Mouse (Mus musculus) hindbrain, embryonic 14.5 days (tissue): Measurements from ENCODE around the gene Usp46. TPM values are rescaled to one million over a fixed set of nuclear protein-coding genes. Genes with fewer than 3 reads are reported as not detected.

Source experiments
- ATAC-seq: fragments of 200-750 bp; cut with Nextera tagmentation; 2 replicates; pipeline ENCODE4 v1.8.0; 2017; ENCODE audit warnings: moderate number of reproducible peaks, mild to moderate bottlenecking, moderate TSS enrichment, moderate library complexity; ENCODE audit not compliant: low FRiP score
- DNase-seq: peaks from one replicate; pipeline ENCODE4 v3.0.0-alpha.2; 2015; ENCODE audit warnings: low spot score
- H3K27ac ChIP-seq: fragments of 300-500 bp; sonication (generic); 2 replicates; pipeline ENCODE4 v1.5.1; 2014; ENCODE audit warnings: mild to moderate bottlenecking, moderate library complexity
- H3K27me3 ChIP-seq: fragments of 300-500 bp; sonication (generic); 2 replicates; pipeline ENCODE4 v1.6.1; 2014; ENCODE audit warnings: mild to moderate bottlenecking, low read length, mixed read lengths; ENCODE audit not compliant: control insufficient read depth, insufficient read depth
- H3K36me3 ChIP-seq: fragments of 300-500 bp; sonication (generic); replicated peaks from 2 replicates; pipeline ENCODE4 v1.6.1; 2014; ENCODE audit not compliant: control insufficient read depth, insufficient read depth
- H3K4me1 ChIP-seq: fragments of 300-500 bp; sonication (generic); replicated peaks from 2 replicates; pipeline ENCODE4 v1.6.1; 2014; ENCODE audit warnings: antibody characterized with exemption, low read length, mixed read lengths; ENCODE audit not compliant: control insufficient read depth, insufficient read depth
- H3K4me2 ChIP-seq: fragments of 300-500 bp; sonication (generic); replicated peaks from 2 replicates; pipeline ENCODE4 v1.6.1; 2014; ENCODE audit warnings: mild to moderate bottlenecking, moderate library complexity
- H3K4me3 ChIP-seq: fragments of 300-500 bp; sonication (generic); replicated peaks from 2 replicates; pipeline ENCODE4 v1.5.1; 2014; ENCODE audit warnings: mild to moderate bottlenecking, low read length
- H3K9ac ChIP-seq: fragments of 300-500 bp; sonication (generic); 2 replicates; pipeline ENCODE4 v1.6.1; 2014
- H3K9me3 ChIP-seq: fragments of 300-500 bp; sonication (generic); 2 replicates; pipeline ENCODE4 v1.6.1; 2016; ENCODE audit warnings: low read length; ENCODE audit not compliant: control insufficient read depth
- WGBS: fragments of 180-500 bp; shearing (Covaris S2); extraction: QIAGEN DNeasy Blood & Tissue Kit; methylation state at CpG from one replicate; pipeline ENCODE4 v1.1.7; 2014; 5-methylcytosine and 5-hydroxymethylcytosine counted together
- polyA plus RNA-seq: library from polyadenylated mRNA; unstranded; fragments of >200 nt; fragmentation: Nextera tagmentation; extraction: Ambion mirVana; gene quantifications from 2 replicates; pipeline ENCODE4 v1.2.1, GENCODE M21; 2014

The Usp46 gene
- polyA plus RNA-seq, 1 experiment from 2014 or later, result 41.1 TPM

GRCm38 (mm10) chr5:74040541-74040940 lies 27.7 kb downstream of the Usp46 start:
- WGBS, result 92% methylated on average over 4 of the region's 4 CpGs
- H3K4me3 ChIP-seq, result no peak overlapping the region
- H3K9me3 ChIP-seq, result no peaks in the 10 kb centered on the region
- H3K36me3 ChIP-seq, result no peaks in the 10 kb centered on the region
- H3K4me2 ChIP-seq, result no peak overlapping the region
- no peak overlapping the region for H3K27ac ChIP-seq
- ATAC-seq, result no peak
- H3K9ac ChIP-seq, result no peak overlapping the region
- H3K27me3 ChIP-seq, result no peaks in the 10 kb centered on the region
- DNase-seq, result no peak
- H3K4me1 ChIP-seq, result no peaks in the 10 kb centered on the region

- DNase-seq (no peak), ATAC-seq (no peak)
- Histone ChIP-seq H3K9ac (no peak overlapping the region), H3K4me2 (no peak overlapping the region), H3K27ac (no peak overlapping the region), H3K36me3 (peaks cover 9% of the 10 kb centered on the region; the same call in 1 of the 2 replicates), H3K9me3 (no peaks in the 10 kb centered on the region), H3K4me3 (no peak overlapping the region), H3K4me1 (no peaks in the 10 kb centered on the region), H3K27me3 (no peaks in the 10 kb centered on the region)
- 66% methylated on average over 2 of the region's 2 CpGs for WGBS
Observed at GRCm38 (mm10) chr5:74035454-74035853, 32.8 kb downstream of the Usp46 start.

GRCm38 (mm10) chr5:74034177-74034576 lies 34.1 kb downstream of the Usp46 start:
- Histone ChIP-seq H3K27ac (no peak overlapping the region), H3K4me3 (no peak overlapping the region), H3K9ac (no peak overlapping the region), H3K36me3 (peaks cover 9% of the 10 kb centered on the region; the same call in 1 of the 2 replicates), H3K9me3 (no peaks in the 10 kb centered on the region), H3K4me1 (no peaks in the 10 kb centered on the region), H3K4me2 (no peak overlapping the region), H3K27me3 (no peaks in the 10 kb centered on the region)
- ATAC-seq, result no peak
- 91% methylated on average over 4 of the region's 4 CpGs for WGBS
- no peak for DNase-seq

GRCm38 (mm10) chr5:74029787-74030186 lies 38.4 kb downstream of the Usp46 start:
- Histone ChIP-seq H3K4me3 (no peak overlapping the region), H3K4me1 (no peaks in the 10 kb centered on the region), H3K9me3 (no peaks in the 10 kb centered on the region), H3K27me3 (no peaks in the 10 kb centered on the region), H3K9ac (no peak overlapping the region), H3K27ac (no peak overlapping the region), H3K4me2 (no peak overlapping the region), H3K36me3 (peaks cover 22% of the 10 kb centered on the region; the same call in 1 of the 2 replicates)
- DNase-seq (no peak), ATAC-seq (no peak)
- WGBS, result 67% methylated on average over 7 of the region's 7 CpGs

GRCm38 (mm10) chr5:74028691-74029479 lies 39.3 kb downstream of the Usp46 start:
- Histone ChIP-seq H3K4me3 (no peak overlapping the region), H3K4me1 (no peaks in the 10 kb centered on the region), H3K27me3 (no peaks in the 10 kb centered on the region), H3K36me3 (peaks cover 22% of the 10 kb centered on the region; the same call in 1 of the 2 replicates), H3K9me3 (no peaks in the 10 kb centered on the region), H3K27ac (no peak overlapping the region), H3K9ac (no peak overlapping the region), H3K4me2 (no peak overlapping the region)
- ATAC-seq (no peak), DNase-seq (no peak)
- WGBS, result 94% methylated on average over 25 of the region's 25 CpGs

- Histone ChIP-seq H3K4me3 (no peak overlapping the region), H3K27ac (no peak overlapping the region), H3K4me2 (no peak overlapping the region), H3K9me3 (no peaks in the 10 kb centered on the region), H3K36me3 (peaks cover 22% of the 10 kb centered on the region; the same call in 1 of the 2 replicates), H3K4me1 (no peaks in the 10 kb centered on the region), H3K9ac (no peak overlapping the region), H3K27me3 (no peaks in the 10 kb centered on the region)
- DNase-seq, result no peak
- no peak for ATAC-seq
- WGBS, result 91% methylated on average over 2 of the region's 2 CpGs
Observed at GRCm38 (mm10) chr5:74028221-74028620, 40.0 kb downstream of the Usp46 start.

GRCm38 (mm10) chr5:74020506-74020905 lies 47.7 kb downstream of the Usp46 start:
- Histone ChIP-seq H3K36me3 (no peaks in the 10 kb centered on the region), H3K9ac (no peak overlapping the region), H3K4me3 (no peak overlapping the region), H3K27me3 (no peaks in the 10 kb centered on the region), H3K4me2 (no peak overlapping the region), H3K27ac (no peak overlapping the region), H3K9me3 (no peaks in the 10 kb centered on the region), H3K4me1 (0 out of 2 replicates have a peak, but pooled peaks cover 4% of the 10 kb centered on the region)
- no peak for ATAC-seq
- WGBS, result 91% methylated on average over 4 of the region's 4 CpGs
- DNase-seq, result no peak

- WGBS, result 62% methylated on average over 8 of the region's 8 CpGs
- Histone ChIP-seq H3K36me3 (peaks cover 5% of the 10 kb centered on the region; the same call in 1 of the 2 replicates), H3K4me1 (0 out of 2 replicates have a peak, but pooled peaks cover 4% of the 10 kb centered on the region), H3K4me3 (no peak overlapping the region), H3K4me2 (no peak overlapping the region), H3K27me3 (no peaks in the 10 kb centered on the region), H3K9me3 (no peaks in the 10 kb centered on the region), H3K9ac (no peak overlapping the region), H3K27ac (no peak overlapping the region)
- no peak for DNase-seq
- no peak for ATAC-seq
Observed at GRCm38 (mm10) chr5:74018870-74019565, 49.2 kb downstream of the Usp46 start.

- ATAC-seq, result no peak
Observed at GRCm38 (mm10) chr5:74017488-74017887, 50.7 kb downstream of the Usp46 start.

More at GRCm38 (mm10) chr5:74017488-74017887, 50.7 kb downstream of the Usp46 start:
- no peak overlapping the region for H3K27ac ChIP-seq
- no peaks in the 10 kb centered on the region for H3K27me3 ChIP-seq
- no peak overlapping the region for H3K9ac ChIP-seq
- WGBS, result 82% methylated on average over 5 of the region's 5 CpGs
- H3K4me1 ChIP-seq, result 0 out of 2 replicates have a peak, but pooled peaks cover 4% of the 10 kb centered on the region
- H3K9me3 ChIP-seq, result no peaks in the 10 kb centered on the region
- no peak for DNase-seq
- H3K4me2 ChIP-seq, result no peak overlapping the region
- no peak overlapping the region for H3K4me3 ChIP-seq
- H3K36me3 ChIP-seq, result peaks cover 7% of the 10 kb centered on the region; the same call in 1 of the 2 replicates
